Mouse (Mus musculus) gastrocnemius, postnatal 25 days (tissue): ENCODE measurements around the gene Gm21976. TPM values are rescaled to one million over a fixed set of nuclear protein-coding genes. Genes with fewer than 3 reads are reported as not detected.

Experiments used
- DNase-seq: peaks from one replicate; pipeline ENCODE4 v3.0.0; 2022
- total RNA-seq, 2 experiments: library from RNA; stranded (reverse); gene quantifications; 1 replicate in 1 of 2; 2 replicates in 1 of 2; pipeline ENCODE4 v1.2.3; 2021

Gene Gm21976
- total RNA-seq, 2 experiments from 2014 or later, result not detected

DNA sequence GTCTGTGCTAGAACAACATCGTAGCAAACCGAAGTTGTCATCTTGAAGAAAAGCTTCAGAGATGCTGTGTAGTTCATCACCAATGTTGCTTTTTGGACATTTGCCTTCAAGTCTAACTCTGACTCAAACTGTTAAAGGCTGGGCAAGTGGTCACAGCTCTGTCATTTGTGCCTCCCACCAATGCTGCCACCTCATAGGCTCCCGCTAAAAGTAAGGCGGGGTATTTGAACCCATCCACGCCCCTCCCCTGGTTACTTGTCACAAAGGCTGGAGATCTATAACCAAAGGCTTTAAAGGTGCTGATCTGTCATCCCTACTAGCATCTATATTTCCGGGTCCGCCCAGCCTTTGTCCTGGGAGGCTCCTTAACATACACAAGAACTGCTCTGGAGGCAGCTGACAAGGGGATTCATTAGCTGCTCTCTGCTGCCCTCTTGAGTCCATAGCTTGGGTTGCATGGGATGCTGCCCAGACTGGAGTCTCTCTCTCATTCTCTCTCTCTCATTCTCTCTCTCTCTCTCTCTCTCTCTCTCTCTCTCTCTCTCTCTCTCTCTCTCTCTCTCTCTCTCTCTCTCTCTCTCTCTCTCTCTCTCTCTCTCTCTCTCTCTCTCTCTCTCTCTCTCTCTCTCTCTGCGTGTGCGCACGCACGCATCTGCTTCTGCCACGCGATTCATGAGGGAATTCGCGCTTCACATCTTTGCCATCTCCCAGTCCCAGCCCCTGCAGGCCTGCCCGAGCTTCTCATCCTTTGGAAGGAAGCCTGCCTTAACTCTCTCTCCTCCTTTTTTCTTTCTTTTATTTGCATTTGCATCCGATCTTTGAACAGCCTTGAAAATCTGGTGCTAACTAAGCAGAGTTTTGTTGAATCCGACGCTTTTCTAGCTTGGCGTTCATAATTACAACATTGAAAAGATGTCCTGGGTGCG is 19.4 kb downstream of the Gm21976 start:
- DNase-seq, result peak; percentile 20

DNA sequence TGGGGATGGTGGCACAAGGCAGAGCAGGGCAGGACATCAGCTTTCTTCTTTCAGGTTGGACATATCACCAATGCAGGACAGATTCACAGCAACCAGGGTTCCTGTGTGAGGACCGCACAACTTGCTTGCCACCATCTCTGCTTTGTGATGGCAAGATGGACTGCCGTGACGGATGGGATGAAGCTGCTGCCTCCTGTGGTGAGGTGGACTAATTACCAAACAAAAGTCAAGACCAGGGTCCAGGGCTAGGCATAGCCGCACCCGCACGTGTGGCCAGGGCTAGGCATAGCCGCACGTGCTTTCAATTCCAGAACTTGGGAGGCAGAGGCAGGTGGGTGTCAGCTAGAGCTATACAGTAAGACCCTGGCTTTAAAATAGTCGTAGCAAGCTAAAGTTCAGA is 25.6 kb downstream of the Gm21976 start:
- DNase-seq, result no peak

DNA sequence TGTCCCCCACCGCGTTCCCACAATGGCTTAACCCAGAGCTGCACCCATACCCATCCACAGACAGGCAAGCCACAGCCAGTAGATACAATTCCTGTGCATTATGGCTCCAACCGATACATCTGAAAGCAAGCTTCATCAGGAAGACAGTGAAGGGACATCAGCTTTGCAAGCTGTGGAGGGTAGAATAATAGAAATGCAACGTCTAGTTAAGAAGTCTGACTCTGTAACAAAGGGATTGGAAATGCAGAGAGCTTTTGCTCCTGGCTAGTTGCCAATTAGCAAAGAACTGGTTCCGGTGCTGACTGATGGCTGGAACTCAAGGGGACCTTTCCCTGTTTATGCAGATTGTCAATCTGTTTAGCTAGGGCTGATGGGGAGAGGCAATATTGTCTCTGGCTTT is 26.7 kb downstream of the Gm21976 start:
- no peak for DNase-seq

DNA sequence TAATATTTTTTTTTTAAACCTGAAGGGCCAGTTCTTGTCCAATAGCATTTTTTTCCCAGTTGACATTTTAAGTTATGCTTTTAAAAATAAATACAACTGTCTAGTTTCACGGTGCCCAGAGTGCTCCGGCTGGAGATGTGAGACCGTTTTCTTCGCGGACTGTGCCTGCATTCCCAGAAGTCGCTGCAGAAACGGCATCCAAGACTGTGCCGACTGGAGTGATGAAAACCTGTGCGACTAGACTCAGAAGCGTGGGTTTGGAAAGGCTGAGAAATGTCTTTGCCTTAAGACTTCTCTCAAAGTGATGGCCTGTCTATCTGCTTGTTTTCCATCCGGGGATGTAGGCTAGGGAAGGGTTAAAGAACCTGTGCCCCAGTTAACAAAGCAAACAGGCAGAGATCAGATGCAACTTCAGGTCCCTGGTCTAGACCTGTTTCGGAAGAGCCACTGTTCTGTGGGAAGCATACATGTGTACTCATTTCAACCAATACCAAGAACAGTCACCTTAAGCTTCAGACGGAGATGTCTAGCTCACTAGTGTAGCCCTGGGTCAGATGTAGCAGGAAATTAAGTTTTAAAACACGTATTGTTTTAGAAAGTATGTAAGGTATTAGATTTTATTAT is 27.3 kb downstream of the Gm21976 start:
- no peak for DNase-seq

DNA sequence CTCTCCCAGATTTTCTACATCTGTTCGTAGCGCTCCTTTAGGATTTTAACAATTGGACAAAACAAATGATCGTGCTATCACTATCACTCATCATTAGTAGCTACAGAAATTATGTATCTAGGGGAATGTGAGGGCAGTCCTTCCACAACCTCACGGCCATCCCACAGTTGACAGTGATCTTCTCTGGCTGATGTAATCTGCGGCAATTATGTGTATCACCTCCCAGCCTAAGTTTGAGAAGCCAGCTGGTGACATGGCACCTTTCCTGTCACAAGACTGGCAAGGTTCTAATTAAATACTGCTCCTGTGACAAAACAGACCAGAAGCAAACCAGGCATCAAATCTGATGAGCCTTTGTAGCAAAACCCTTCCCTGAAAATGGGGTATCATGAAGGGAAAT is 28.3 kb downstream of the Gm21976 start:
- no peak for DNase-seq

DNA sequence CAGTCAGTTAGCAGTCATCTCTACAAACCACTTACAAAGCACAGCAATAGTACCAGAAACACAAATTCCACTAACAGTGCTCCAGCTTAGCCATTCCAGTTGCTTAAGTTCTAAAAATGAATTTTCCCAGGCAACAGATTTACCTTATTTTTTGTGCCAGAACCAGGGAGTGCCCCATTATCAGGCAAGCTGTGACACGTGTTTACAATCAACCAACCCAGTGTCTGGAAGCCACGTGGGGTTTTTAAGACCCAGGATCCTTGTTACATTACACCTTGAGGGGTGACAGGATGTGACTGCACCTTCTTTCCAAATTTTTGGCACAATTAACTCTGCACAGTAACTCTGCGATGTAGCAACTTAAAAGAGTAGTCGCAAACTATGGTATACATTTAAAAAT is 29.0 kb downstream of the Gm21976 start:
- no peak for DNase-seq

DNA sequence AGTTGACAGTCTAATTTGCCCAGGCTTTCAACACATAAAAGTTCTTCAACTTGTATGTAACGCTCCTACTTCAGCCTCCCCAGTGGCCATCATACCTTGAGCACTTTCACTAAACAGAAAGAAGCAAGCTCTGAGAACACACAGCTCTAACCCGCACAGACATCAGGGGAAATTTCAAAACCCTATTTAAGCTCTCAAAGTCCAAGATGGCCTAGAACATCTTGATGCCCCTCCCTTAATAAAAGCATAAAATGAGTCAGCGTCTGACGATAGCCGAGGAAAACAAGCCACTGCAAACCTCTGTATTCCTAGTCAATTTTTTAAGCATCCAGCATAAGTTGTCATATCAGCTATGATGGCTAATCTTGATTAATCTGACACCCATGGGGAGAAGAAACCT is 31.9 kb downstream of the Gm21976 start:
- no peak for DNase-seq

DNA sequence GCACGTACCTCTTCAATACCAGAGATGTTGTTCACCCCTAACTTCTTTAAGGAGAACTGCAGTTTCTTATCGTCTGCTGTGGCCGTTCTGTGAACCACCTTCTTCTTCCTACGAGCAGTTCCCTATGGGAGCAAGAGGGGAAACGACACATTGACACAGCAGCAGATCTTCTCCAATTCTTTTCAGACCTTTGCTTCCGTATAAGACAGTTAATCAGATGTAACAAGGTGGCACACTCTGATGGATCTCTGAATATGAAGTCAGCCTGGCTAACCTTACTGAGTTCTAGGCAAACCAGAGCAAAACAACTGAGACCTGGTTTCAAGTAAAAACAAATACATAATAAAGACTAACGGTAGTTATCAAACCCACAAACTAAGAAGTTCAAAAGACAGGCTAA is 33.9 kb downstream of the Gm21976 start:
- DNase-seq, result no peak

DNA sequence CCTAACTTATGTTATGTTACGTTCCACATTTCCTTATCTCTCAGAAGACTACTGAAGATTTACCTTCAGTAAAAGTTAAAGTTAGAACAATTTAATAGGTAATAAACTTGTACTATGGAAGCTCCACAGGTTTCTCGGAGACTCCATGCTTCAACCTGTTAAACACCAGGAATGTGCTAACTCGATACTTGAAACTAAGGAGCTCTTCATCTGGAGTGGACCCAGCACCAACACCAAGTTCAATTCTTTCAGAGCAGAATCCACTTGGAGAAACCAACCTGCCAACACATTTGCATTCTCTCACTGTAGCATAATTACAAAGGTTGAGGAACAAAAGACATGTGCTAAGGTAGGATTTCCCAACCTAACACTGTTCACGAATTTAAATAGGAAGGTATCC is 35.4 kb downstream of the Gm21976 start:
- DNase-seq, result no peak

DNA sequence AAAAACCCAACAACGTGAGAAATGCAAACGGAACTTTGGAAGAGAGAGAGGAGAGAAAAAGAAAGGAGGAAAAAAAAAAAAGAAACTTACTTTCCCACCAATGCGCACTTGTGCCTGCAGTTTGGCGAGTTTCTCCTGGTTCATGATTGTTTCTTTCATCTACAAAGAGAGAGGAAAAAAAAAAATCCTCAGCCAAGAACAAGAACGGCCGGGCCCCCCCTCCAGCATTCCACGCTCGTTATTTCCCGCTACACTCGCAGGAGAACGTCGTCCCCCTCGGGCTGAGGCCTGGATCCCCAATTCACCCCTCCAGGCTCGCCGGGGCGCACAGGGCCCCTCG is 36.4 kb downstream of the Gm21976 start:
- DNase-seq, result no peak

DNA sequence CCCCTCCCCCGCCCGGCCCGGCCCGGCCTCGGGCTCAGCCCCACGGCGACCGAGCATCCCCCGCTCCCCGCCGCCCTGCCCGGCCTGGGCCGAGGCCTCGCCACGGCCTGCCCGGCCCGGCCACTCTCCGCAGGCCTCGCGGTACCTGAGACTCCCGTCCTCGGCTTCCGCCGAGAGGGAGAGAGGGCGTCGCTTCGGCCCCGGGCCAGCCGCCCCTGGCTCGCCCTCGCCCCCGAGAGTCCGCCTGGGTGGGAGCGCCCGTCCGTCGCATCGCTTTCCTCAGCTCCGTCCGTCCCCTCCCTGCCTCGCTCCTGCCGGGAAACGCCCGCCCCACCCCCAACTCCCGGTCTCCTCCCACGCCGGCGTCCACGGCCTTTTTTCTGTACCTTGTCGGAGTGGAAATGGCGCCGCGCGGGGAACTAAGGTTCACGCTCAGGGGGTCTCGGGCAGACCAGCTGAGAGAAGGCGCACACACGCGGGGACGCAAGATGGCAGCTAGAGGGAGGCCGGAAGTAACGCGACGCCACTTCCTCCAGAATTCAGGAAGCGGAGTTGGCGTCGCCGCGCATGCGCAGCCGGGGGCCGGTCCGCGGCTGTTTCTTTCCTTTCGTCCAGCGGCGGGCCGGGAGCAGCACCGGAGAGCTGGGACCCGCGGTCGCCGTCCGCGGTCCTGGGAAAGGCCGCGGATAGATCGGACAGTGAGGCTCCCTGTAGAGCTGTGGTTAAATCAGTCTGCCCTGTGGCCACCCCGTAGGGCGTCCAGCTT is 37.0 kb downstream of the Gm21976 start, which contains the start of gene Btf3:
Btf3 (minus strand) TSS at position 527 of the 766 bp plus-strand sequence.
- peak; percentile 91 for DNase-seq

DNA sequence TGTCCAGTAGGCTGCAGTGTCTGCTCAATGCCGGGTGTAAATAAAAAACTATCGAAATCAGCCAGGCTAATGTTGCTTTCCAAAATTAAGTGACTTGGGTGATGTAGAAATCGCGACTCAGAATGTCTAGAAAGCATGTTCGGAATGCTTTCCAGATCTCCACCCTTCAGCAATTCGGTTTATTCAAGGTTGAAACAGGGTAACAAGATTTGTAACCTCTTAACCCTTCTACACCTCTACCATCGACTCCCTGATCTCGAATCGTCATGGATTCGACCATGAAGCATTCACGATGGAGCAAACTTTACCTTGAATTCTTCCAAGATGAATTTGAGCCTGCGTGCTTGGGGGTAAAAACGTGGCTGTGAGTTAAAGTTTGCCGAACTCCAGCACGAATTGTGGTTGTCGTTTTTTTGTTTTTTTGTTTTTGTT is 37.6 kb downstream of the Gm21976 start:
- no peak for DNase-seq

DNA sequence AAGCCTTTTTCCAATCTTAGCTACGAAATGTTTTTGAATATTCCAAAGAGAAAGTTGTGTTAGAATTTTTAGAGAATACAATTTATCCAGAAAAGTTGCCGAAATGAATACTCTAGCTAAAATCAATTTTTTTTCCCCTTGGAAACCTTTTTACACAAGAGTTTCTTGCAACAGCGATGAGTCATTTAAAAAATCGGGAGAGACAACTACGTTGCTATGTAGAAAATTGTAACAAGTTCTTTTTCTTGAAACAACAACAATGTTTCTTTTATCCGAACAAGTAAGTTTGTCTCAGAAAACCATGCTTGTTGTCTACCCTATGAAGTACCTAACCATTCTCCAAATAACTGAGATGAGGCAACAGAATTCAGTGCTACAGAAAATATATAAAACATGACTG is 38.2 kb downstream of the Gm21976 start:
- DNase-seq, result no peak

DNA sequence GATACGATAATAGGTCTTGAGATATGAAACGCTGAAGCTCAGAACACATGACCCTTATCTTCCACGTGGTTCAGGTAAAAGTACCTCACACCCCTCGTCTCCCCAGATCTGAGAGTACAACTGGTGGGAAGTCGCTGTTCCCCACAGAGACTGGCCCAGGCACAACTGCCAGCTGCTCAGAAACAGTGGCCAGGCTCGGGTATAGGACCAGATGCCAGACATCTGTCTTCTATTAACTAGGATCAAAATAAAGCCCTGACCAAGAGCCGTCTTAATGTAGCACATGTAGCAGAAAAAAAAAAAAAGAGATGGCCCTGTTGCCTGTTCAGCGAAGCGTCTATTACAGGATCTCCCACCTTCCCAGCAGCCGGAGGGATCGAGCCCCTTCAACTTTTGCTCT is 45.3 kb downstream of the Gm21976 start:
- DNase-seq, result no peak

DNA sequence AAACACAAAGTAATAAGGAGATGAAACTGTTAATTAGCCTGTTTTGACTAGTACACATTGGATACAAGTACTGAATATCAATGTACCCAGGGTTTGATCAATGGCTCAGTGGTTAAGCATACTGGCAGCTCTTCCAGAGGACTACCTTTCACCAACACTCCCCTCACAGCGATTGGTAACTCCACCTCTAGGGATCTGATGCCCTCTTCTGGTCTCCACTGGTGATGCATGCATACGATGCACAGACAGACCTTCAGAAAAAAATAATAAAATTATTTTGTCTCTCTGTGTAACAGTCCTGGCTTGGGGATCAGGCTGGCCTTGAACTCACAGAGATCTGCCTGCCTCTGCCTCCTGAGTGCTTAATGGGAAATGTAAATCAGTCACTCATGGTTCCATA is 52.4 kb downstream of the Gm21976 start:
- no peak for DNase-seq

DNA sequence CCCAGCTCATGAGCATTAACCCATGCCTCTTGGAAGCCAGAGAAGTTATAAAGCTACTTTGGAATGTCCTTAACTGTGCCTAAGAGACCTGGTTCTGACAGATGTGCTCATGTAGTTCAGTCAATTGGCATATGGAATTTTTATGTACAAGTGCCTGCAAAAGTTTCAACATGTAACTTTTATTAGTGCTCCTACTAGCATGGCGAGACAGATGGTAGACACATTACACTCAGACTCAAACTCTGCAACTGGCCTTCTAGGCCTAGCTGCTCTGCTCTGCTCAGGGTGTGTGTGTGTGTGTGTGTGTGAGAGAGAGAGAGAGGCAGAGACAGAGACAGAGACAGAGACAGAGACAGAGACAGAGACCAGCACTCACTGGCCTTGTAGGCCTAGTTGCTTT is 56.5 kb downstream of the Gm21976 start:
- no peak for DNase-seq

DNA sequence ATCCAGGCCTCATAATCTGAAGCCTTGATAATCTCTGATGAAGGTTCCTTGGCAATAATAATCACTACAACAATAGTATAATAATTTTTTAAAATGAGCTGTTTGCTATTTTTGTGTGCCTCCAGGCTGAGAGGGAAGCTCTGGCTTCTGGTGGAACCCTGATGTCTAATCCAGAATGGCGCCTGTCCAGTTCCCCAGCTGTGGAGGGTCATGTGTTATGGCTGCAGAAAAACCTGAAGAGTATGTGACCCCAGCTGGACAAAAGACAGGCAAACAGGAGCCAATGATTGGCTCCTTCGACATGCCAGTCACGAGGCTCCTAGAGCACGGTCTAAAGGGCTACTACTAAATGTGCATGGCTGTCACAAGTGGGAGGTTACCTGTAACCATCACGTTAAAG is 60.8 kb downstream of the Gm21976 start:
- no peak for DNase-seq

DNA sequence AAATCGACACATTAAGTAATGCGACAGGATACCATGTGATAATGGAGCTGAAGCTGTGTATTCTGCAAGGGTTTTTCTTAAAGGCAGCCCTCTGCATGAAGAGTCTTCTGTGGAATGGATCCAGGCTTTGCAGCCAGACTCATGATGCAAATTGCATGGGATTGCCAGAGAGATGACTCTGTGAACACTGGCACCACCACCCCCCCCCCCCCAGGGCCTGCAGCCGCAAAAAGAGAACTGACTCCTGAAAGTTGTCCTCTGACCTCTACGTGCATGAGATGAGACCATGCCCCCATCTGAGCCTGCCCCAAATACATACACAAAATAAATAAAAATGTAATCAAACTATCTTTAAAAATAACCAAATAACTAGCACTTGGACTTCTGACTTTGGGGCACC is 69.8 kb downstream of the Gm21976 start:
- no peak for DNase-seq

DNA sequence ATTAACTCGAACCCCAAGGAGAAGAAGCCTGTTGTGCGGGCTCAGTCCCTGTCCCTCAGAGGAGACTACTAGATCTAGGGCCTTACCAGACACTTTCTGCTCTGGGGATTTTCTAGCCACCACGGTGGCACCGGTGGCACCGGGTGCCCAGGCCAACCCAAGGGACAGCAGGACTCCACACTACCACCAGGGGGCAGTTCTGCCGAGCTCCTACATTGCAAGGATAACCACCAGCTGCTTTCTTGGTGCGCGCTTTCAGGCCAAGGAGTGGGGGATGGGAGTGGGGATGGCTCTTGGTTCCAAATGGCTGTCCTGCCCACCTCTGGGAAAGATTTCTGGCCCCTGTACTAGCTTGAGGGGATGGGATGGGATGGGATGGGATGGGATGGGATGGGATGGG is 71.8 kb downstream of the Gm21976 start:
- no peak for DNase-seq

DNA sequence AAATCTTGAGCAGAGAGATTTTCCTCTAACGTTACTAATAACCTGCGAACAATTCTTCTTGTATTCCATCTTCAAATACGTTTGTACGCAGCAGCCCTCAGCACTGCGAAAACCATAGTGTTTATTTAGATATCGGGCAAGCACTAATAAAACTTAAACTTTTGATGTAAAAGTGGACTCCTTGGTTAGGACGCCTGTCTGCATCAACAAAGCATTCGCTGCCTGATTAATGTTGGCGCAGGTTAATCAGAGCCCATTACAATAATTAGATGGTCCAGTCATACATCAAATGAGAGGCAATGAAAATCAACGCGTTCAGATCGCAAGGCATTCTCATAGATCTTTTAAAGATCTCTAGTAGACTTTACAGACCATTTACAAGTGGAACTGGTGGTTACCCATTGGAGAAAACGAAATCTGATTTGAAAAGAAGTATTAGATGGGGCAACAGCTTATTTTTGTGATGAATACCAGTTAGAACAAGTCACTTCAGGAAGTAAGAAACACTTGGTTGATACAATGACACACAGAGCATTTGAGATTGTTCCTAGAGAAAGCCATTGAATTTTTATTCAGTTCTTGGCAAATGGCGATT is 72.8 kb downstream of the Gm21976 start:
- no peak for DNase-seq

DNA sequence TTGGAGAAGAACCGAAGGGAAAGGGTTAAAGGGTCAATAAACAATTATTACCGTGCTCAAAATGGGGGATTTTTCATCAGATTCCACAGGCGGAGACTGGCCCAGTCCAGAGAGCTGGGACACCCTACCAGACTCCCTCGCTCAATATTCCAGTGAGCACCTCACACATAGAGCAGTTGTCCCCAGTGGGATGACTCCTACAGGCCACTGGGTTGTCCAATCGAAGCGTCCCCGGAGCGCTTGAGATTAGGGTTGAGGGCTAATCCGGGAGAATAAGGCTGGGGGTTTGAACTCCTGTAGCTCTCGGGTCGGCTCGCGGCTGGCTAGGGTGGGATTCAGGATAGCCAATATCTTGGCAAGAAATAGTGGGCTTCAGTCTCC is 74.0 kb downstream of the Gm21976 start:
- DNase-seq, result no peak

DNA sequence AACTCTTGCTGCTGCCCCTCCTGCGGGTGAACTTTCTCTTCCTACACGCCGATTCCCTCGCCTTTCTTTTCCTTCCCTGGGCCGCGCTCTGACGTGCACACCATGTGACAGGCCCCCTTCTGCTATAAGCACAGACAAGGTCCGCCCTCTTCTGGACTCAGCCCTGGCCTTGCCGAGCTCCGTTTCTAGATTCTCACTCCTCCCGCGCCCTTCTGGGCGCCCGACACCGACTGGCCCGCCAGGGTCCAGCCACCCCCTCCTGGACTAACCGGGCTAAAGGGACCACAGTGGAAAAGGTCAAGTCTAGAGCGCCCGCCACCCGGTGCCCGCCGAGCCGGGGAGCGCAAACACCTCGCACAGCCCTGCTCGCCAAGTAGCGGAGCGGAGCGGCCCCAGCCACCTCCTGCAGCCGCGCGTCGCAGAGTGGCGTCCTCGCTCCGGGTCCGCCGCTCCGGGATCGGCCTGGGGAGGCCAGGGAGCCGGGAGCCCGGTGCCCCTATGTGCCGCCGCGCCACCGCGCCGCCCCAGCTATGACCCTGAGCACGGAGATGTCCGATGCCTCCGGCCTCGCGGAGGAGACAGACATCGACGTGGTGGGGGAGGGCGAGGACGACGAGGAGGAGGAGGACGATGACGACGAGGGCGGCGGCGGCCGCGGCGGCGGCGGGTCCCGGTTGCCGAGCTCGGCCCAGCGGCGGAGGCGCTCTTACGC is 74.6 kb downstream of the Gm21976 start, which contains the start of gene Foxd1:
Foxd1 (plus strand) TSS at position 153 of the 712 bp plus-strand sequence.
- peak; percentile 18 for DNase-seq
